Mouse (Mus musculus) kidney, postnatal 10 days (tissue): ENCODE measurements around the gene Cyp2j12.
A peak's percentile ranks its signal among the peaks of the same experiment; 100 is the strongest.
"Not testable (repeated sequence)": the region's sequence is repeated elsewhere in the genome, so short reads cannot be mapped to it uniquely, and the experiment has no call there.

ENCODE experiments used
- DNase-seq: peaks from one replicate; pipeline ENCODE4 v3.0.0; 2021; ENCODE audit warnings: mixed read lengths

The Cyp2j12 gene

DNA sequence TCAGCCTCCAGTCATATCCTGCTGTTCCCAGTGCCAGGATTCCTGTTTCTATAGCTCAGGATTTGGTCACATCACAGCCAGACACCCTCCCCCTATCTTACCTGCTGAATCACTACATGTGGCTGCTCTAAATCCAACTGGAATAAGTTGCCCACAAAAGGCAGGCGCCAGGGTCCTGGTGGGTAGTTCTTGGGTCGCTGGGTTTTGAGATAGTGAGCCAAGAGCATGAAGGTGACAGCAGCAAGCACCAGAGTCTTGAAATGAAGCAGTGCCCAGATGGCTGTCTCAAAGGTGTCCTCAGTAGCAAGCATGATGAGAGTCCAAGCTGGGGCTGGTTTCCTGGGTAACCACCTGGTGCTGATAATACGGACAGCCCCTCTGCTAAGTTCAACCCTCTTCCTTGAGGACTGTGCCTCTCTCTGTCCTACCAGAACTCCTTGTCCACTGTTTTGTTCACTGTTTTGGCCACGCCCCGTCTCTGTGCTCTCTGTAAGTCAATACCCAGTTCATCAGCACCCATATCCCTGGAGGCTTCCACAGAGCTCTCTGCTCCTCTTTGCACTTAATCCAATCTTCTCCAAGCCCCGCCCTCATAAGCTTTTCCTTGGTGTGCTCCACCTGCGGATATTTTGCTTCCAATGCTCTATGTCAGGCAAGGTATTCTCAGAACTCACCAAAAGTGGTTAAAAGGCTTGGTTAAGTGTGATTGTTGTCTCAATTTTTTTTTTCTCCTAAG is at the start of gene Cyp2j12:
TSS of gene Cyp2j12 (minus strand) at position 421 of the 736 bp plus-strand sequence.
- DNase-seq: no peak

DNA sequence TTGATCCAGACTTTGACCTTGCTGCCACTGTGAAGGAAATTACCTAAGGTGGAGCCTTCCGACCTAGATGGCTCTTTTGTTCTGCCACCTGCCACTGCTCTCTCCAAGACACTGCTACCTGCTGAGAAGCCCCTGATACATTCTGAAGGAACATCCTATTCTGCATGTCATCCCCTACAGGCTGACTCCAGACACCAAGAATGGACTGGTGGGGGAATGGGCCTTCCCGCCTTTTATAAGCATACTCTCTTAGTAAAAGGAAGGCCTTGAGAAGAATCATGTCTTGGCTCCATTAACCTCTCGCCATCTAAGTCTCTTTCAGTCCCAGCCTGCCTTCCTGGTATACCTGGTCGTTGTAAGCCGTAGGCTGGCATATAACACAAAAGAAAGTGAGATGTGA is 48.4 kb upstream of the Cyp2j12 start:
- DNase-seq: not testable (repeated sequence)

DNA sequence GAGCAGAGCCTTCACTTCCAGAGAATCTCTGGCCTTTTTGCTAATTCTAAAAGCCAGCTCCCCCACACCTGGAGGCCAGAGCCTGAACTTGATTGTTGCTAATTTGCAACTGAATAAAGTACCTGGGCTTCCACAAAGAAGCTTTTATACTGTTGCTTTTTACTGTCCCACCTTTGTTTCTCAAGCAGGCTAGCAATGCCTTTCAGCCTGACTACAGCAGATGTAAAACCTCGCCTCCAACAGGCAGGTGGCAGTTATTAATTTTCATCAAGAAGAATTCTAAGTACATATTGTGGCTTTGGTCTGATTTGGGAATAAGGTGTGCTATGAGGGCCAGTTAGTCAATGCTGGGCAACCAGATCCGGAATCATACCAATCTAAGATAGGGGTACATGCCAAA is 47.7 kb upstream of the Cyp2j12 start:
- not testable (repeated sequence) for DNase-seq

DNA sequence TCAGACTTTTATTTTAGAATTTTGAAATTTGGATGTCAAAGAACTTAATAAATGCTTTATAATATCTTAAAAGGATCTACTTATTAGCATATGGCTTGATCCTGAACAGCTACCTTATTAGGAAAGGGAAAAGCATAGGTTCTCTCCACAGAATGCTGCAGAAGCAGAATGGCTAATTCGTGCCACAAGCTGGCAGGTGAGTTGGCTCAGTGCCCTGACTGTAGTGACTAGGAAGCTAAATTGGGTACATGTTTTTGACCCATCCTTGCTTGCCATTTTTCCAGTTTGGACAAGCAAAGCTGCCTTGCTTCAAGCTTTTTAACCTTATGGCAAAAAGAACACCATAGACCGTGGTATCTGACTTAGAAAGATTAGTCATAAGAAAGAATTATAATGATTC is 47.2 kb upstream of the Cyp2j12 start:
- DNase-seq: not testable (repeated sequence)

DNA sequence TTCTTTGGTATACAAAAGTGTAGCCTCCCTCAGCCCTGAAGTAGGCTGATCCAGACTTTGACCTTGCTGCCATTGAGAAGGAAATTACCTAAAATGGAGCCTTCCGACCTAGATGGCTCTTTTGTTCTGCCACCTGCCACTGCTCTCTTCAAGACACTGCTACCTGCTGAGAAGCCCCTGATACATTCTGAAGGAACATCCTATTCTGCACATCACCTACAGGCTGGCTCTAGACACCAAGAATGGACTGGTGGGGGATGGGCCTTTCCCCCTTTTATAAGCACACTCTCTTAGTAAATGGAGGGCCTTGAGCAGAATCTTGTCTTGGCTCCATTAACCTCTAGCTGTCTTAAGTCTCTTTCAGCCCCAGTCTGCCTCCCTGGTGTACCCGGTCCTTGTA is 43.8 kb upstream of the Cyp2j12 start:
- DNase-seq: not testable (repeated sequence)

DNA sequence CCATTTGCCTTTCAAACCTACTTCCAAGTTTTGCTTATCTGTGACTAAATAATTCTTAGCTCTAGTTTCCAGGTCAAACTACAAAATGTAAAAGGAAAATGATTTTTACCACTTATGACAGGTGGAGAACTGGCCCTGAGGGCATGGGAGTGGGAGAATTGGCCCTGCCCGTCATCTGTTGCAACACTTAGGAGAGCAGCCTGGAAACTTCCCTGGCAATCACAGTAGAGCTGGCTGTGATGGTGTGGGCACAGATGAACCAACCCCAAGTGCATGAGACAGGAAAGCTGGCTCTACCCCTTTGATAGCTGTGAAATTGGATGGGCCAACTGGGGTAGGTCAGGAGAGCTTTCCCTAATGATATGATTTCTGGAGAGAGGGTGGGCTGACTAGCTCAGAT is 21.9 kb upstream of the Cyp2j12 start:
- no peak for DNase-seq

DNA sequence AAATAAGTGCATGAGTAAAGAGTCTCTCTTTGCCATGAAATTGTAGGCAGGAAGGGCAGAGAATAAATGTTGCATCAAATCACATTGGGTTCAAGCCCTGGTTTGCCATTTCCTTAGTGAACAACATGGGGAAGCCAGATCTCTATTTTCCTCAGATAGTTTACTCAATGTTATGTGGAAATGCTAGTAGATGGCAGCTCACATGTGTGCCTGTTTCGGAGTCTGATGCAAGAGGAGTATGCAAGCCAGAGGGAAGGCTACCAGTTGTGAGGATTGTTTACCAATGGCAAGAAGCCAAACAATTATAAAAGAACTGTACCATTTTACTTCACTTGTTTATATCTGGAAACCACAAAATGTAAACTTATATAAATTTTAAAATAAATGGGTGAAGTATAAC is 20.6 kb upstream of the Cyp2j12 start:
- no peak for DNase-seq

DNA sequence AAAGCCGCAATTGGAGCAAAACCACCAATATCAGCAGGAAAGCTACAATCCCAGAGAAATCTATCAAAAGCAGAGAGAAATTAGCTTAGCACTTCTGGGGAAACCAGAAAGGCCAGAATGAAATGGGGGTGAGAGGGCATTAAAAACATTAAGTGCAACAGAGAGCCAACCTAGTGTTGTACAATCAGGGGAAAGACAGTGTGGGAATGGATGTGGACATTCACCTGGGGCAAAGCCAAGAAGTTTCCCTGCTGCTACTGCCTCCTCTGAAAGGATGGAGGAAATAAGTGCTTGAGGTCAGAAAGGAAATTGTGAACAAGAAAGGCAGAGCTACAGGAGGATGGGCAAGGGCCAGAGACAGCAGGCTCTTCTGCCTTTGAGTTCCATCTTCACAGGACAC is 1.7 kb downstream of the Cyp2j12 start:
- DNase-seq: no peak

DNA sequence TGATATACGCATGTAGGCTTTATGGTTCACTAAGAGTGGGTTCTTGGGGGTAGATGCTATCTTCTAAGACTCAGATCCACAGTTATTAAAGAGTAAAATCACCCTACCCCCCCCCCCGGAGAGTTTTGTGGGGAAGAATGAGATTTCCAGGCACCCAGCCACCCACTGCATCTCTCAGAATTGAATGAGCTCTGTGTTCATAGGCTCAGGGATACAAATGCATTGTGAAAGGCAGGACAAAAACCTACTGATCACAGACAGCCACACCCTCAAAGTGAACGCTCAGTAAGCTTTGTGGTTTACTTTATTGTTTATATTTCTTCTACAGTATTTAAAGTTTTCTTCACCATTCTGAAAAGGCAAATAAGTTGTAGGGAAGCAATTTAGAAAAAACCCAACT is 6.7 kb downstream of the Cyp2j12 start:
- DNase-seq: no peak

DNA sequence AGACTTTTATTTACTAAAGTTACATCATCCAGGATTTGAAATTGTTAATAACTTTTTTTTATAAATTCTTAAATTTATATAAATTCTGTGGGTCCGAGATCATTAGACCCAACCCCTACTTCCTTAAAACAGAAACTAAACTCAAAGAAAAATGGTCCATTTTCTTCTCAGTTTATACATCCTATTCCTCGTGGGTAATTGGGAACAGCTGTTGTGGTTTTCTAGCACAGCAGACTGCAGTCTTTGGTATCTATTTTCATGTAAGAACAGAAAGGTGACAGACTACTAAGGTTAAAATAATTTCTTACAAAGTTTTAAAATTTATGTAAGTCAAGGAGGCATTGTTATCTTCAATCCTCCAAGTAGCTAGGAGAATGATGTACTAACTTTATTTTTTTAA is 44.1 kb downstream of the Cyp2j12 start:
- DNase-seq: no peak

DNA sequence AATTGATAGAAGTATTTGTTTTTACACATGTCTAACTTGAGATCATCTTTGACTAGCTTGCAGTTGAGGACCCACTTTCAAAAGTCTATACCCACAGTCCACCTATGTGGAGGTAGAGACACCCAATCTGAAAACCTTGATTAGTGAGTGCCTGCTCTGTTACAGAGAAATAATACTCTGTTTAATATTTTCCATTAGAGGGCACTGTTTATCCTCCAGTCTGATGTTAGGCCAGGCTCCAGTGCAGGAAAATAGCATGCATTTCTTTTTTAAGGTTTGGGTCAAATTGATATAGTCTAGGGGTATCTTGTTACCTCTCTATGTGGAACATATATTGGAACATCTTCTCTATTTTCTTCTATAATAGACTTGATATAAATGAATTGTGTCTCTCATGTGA is 49.1 kb downstream of the Cyp2j12 start:
- no peak for DNase-seq

DNA sequence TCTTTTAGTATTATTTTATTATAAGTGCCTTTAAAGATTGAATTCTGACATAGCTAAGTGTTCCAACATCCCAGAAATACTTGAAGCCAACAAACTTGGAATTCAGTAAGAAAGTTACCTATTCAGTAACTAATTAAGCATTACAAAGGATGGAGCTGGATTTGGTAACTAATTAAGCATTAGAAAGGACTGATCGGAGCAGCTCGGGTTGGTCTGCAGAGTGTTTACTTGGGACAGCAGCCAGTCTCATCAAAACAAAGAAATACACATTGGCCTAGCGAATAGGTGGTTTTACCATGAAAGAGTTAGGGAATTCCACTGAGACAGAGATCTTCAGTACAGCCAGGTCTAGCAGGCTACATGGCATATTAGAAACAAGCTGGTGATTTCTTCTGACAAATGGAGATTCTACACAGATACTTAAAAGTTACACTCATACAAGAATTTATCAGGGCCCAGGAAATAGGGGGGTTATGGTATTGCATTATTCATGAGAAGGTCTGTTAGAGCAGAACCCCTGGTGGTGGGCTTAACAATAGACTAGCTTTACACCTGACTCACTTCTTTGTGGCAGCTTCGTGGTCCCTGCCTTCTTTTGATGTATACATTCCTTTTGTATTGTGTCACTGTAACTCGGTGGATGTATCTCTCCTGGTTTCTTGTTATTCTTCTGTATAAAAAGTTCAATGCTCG is 51.5 kb downstream of the Cyp2j12 start:
- DNase-seq: not testable (repeated sequence)

DNA sequence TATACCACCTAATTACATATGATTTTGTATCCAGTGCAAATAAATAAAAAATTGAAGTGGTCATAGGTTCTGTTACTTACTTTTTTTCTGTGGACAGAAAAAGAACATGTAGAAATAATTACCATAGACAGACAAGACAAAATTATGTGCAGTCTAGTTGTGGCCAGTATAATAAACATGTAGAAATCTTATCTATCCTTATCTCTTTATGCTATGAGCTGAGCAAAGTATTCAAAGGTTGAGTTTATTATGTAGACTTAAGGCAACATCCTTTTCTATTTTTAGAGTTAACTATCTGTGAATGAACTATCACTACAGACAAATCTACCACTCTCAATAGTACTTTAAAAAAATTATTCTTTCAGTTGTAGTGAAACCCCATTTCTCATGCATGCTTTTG is 62.6 kb downstream of the Cyp2j12 start:
- DNase-seq: no peak

DNA sequence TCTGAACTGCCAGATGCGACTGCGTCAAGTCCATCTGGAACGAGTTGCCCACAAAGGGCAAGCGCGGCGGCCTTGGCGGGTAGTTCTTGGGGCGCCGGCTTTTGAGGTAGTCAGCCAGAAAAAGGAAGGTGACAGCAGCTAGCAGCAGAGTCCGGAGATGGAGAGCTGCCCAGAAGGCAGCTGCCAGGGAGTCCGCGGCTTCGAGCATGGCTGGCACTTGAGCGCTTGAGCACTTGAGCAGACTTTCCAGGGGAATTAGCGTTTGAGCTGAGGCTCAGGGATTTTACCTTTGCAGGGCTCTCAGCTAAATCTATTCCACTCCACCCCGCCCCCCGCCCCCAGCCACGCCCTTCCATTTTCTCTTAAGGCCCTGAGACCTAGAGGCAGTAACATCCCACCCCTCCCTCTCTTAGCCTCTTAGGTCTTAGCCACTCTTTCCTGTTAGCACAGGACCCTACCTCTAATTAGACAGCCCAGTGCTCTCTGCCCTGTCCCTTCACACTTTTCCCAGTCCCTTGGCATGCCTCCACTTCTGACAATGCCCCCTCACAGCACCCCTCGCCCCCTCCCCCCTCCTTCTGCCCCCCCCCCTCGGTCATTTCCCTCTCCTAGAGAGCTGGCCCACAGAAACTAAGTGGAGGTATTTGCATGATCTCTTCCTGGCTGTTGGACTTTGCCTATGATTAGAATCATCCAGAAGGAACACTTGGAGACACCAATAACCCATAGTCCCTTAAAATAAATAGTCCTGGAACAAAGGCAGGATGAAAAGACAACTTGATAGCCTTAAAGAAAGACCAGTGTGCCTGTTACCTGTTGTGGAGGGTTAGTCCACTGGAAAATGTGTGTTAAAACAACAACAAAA is 63.5 kb downstream of the Cyp2j12 start, which contains the start of gene Cyp2j13:
TSS of gene Cyp2j13 (minus strand) at position 286 of the 865 bp plus-strand sequence.
- DNase-seq: peak; percentile 21

DNA sequence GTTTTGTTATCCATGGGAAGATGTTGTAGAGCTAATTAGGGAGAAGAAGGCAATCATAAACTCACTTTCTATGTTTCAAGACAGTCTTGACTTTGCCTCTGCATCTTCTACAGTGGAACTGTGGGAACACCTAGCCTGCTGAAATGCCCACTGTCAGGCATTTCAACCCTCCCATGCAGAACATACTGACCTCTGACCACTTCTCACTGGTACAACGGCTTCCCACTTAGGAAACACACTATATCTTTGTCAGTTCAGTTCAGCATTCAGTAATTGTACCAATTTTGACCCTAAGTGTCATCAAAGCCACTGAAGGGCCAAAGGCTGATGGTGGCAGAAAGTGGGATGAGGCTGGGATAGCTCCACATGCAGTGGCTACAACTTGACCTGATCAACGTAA is 78.9 kb downstream of the Cyp2j12 start:
- DNase-seq: no peak

DNA sequence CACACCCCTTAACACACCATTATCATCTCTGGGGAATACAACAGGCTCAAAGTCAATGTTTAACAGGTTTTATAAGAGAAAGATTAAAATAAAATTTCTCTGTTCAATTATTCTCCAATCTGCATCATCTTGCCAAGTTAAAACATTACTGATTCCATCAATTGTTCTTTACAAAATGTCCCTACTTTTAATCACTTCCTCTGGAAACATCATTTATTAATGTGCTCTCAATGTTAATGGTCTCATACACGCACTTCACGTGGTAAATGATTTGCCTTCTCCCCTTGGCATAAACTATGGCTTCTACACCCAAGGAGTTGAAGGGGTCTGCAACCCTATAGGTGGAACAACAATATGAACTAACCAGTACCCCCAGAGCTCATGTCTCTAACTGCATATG is 80.8 kb downstream of the Cyp2j12 start:
- no peak for DNase-seq
